Mouse (Mus musculus) T-helper 17 cell (primary cell): ENCODE data around the gene Hectd1.

Experiments
- in situ Hi-C, 2 experiments: fragments of 300-600 bp; cut with MboI, MseI; formaldehyde crosslinking; loops; 1 replicate in 1 of 2; 2 replicates in 1 of 2; pipeline ENCODE4 v1.15.1; 2025; ENCODE audit warnings: high pct_unique_total_duplicates in 2 of 2

Hectd1 gene

GRCm38 (mm10) chr12:51708941-51709686 is 120.2 kb downstream of the Hectd1 start:
- in situ Hi-C loops = loop anchor here in 1 of 2 experiments (25.0 kb wide), 1 partner anchor 1578 kb away; no protein-coding TSS in a partner anchor

- in situ Hi-C loops = loop anchor here in 1 of 2 experiments (25.0 kb wide), 1 partner anchor 1581 kb away; no protein-coding TSS in a partner anchor
These were observed 122.6 kb downstream of the Hectd1 start for GRCm38 (mm10) chr12:51706673-51707235.

GRCm38 (mm10) chr12:51705778-51706177 is 123.6 kb downstream of the Hectd1 start:
- in situ Hi-C loops = loop anchor here in 1 of 2 experiments (25.0 kb wide), 1 partner anchor 1582 kb away; no protein-coding TSS in a partner anchor

- in situ Hi-C loops = loop anchor here in 1 of 2 experiments (25.0 kb wide), 1 partner anchor 1583 kb away; no protein-coding TSS in a partner anchor
These were observed 124.8 kb downstream of the Hectd1 start for GRCm38 (mm10) chr12:51704572-51704971.

GRCm38 (mm10) chr12:51703859-51704258 is 125.5 kb downstream of the Hectd1 start:
- in situ Hi-C loops = loop anchor here in 1 of 2 experiments (25.0 kb wide), 1 partner anchor 1583 kb away; no protein-coding TSS in a partner anchor

GRCm38 (mm10) chr12:51701723-51702122 is 127.6 kb downstream of the Hectd1 start:
- in situ Hi-C loops = loop anchor here in 1 of 2 experiments (25.0 kb wide), 1 partner anchor 1586 kb away; no protein-coding TSS in a partner anchor

GRCm38 (mm10) chr12:51699623-51700393 is 129.5 kb downstream of the Hectd1 start:
- in situ Hi-C loops = loop anchor here in 1 of 2 experiments (25.0 kb wide), 2 partner anchors 912 to 1587 kb away; no protein-coding TSS in a partner anchor

GRCm38 (mm10) chr12:51696157-51696556 is 133.2 kb downstream of the Hectd1 start:
- in situ Hi-C loops = loop anchor here in 1 of 2 experiments (25.0 kb wide), 1 partner anchor 916 kb away; no protein-coding TSS in a partner anchor

GRCm38 (mm10) chr12:51694966-51695365 is 134.4 kb downstream of the Hectd1 start:
- in situ Hi-C loops = loop anchor here in 1 of 2 experiments (25.0 kb wide), 1 partner anchor 917 kb away; no protein-coding TSS in a partner anchor

- in situ Hi-C loops = loop anchor here in 1 of 2 experiments (25.0 kb wide), 1 partner anchor 918 kb away; no protein-coding TSS in a partner anchor
These were observed 135.2 kb downstream of the Hectd1 start for GRCm38 (mm10) chr12:51694096-51694495.
